7 mouse cellular contexts compared by ENCODE assay signal in the genomic region with DNA sequence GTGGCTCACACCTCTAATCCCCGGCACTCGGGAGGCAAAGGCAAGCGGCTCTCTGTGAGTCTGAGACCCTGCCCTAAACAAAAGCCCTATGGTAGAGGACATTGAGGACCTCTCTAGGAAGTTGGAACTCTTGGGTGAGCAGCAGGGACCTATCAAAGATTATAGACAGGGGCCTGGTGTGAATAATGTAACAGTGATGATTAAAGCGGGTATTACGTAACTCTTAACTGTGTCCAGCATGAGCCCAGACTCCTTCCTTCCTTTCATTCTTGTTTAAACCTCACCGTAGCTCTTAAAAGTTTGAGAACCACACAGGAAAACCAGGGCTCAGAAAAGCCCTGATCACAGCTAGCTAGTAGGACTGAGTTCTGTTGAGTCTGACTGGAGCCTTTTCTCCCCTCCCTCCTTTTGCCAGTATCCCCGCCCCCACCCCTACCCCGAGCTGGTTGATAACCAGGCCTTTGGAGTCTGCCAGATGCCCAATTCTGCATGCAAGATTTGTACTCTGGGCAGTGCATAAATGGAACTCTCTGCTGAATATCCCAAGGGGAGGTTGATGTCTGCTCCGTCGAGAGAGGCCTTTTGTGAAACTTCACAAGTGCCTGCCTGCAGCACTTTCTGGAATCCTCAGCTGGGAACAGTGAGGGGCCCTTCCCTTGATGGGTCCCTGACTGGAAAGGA. TPM values are rescaled to one million over a fixed set of nuclear protein-coding genes. Genes with fewer than 3 reads are reported as not detected.
DNase-seq lines count a peak whose midpoint lies in the region; ATAC-seq lines count a peak whose summit lies in the region.

No protein-coding gene starts in this region.

- H3K36me3 ChIP-seq in embryonic facial prominence, embryonic 12.5 days = no peaks in the 10 kb centered on the region
- no peaks in the 10 kb centered on the region for H3K36me3 ChIP-seq in macrophage (ENCODE audit: inconsistent target)

- H3K9me3 ChIP-seq in embryonic facial prominence, embryonic 12.5 days = no peaks in the 10 kb centered on the region

- no peak overlapping the region for H3K9ac ChIP-seq in embryonic facial prominence, embryonic 12.5 days

- DNase-seq in adipocyte (ENCODE audit: low spot score) = peak; percentile 39
- no peak for DNase-seq in thymus, postnatal 0 days (ENCODE audit: low spot score)
- DNase-seq in cerebellum, postnatal 36 days = no peak

- 59% methylated on average over 10 of the region's 10 CpGs for WGBS in embryonic facial prominence, embryonic 12.5 days
- WGBS in macrophage (ENCODE audit: missing documents) = 3% methylated on average over 8 of the region's 10 CpGs

- no peak overlapping the region for H3K4me3 ChIP-seq in embryonic facial prominence, embryonic 12.5 days
- no peak overlapping the region; the same call in 1 of the 2 replicates for H3K4me3 ChIP-seq in macrophage (ENCODE audit: inconsistent target)

- peak overlapping the region; percentile 47; the same call in 1 of the 2 replicates for H3K27ac ChIP-seq in embryonic facial prominence, embryonic 12.5 days
- H3K27ac ChIP-seq in macrophage = peak overlapping the region; percentile 77

- no peak for ATAC-seq in embryonic facial prominence, embryonic 12.5 days (ENCODE audit: insufficient number of reproducible peaks, insufficient read depth, low FRiP score, low TSS enrichment)
- ATAC-seq in hematopoietic stem cell, adult 5-6 weeks (replicated peaks in 1 of 2; ENCODE audit: insufficient read depth in 1 of 2, low FRiP score in 2 of 2, low TSS enrichment in 1 of 2, low read depth in 1 of 2, poor library complexity in 2 of 2, severe bottlenecking in 2 of 2) = peak; percentile 7 to 14; a peak in 2 of 4 replicates
- no peak for ATAC-seq in cerebellum, adult (ENCODE audit: insufficient number of reproducible peaks, low FRiP score, low TSS enrichment)

- H3K4me2 ChIP-seq in embryonic facial prominence, embryonic 12.5 days (replicated peaks) = 0 out of 2 replicates have a peak overlapping the region, but pooled peaks have one; percentile 3

- peaks cover 27% of the 10 kb centered on the region for H3K4me1 ChIP-seq in embryonic facial prominence, embryonic 12.5 days

- no peaks in the 10 kb centered on the region for H3K27me3 ChIP-seq in embryonic facial prominence, embryonic 12.5 days

- H3K79me2 ChIP-seq in macrophage (ENCODE audit: inconsistent target) = peaks cover 90% of the 10 kb centered on the region

RNA-seq across cellular contexts. Expression of a gene that starts 4.6 kb away (rescaled TPM):
- polyA plus RNA-seq in embryonic facial prominence, embryonic 12.5 days (2016; fragmentation: Nextera tagmentation; extraction: Ambion mirVana) = 12.3 and 14.8 TPM in 2 replicates
- 16.8 and 18.2 TPM in 2 replicates for total RNA-seq in hematopoietic stem cell, adult 5-6 weeks (2017)
- 10 to 100 TPM in 21 of 26 experiments, 1 to 10 TPM in 5; 2.8 to 40.6 (median 18.2) TPM for total RNA-seq in macrophage (2018; cell fraction: chromatin; rRNA removed)
- 10 to 100 TPM; 18.7 to 41.9 (median 32.1) TPM for total RNA-seq in macrophage (2018; cell fraction: cytosol; rRNA removed)
- total RNA-seq in macrophage (2018; cell fraction: nucleus; rRNA removed) = 10 to 100 TPM in 24 of 26 experiments, 1 to 10 TPM in 2; 7.3 to 39.8 (median 20.7) TPM
- polyA plus RNA-seq in macrophage (2018) = 17.7 to 42.0 TPM (median 35.0 TPM) in 3 replicates
- polyA plus RNA-seq in thymus, postnatal 0 days (2015; fragmentation: Nextera tagmentation; extraction: Ambion mirVana) = 16.1 and 17.3 TPM in 2 replicates

RNA-seq across cellular contexts. Expression of a gene that starts 27.3 kb away (rescaled TPM):
- polyA plus RNA-seq in embryonic facial prominence, embryonic 12.5 days (2016; fragmentation: Nextera tagmentation; extraction: Ambion mirVana) = not detected in 2 replicates
- 0.25 TPM in 1 of 2 replicates, not detected in the other for total RNA-seq in hematopoietic stem cell, adult 5-6 weeks (2017)
- total RNA-seq in macrophage (2018; cell fraction: chromatin; rRNA removed) = not detected
- total RNA-seq in macrophage (2018; cell fraction: cytosol; rRNA removed) = not detected
- total RNA-seq in macrophage (2018; cell fraction: nucleus; rRNA removed) = not detected
- polyA plus RNA-seq in macrophage (2018) = not detected in 3 replicates
- 0.58 and 0.60 TPM in 2 replicates for polyA plus RNA-seq in thymus, postnatal 0 days (2015; fragmentation: Nextera tagmentation; extraction: Ambion mirVana)

RNA-seq across cellular contexts. Expression of a gene that starts 29.9 kb away (rescaled TPM):
- polyA plus RNA-seq in embryonic facial prominence, embryonic 12.5 days (2016; fragmentation: Nextera tagmentation; extraction: Ambion mirVana) = 77.9 and 84.4 TPM in 2 replicates
- total RNA-seq in hematopoietic stem cell, adult 5-6 weeks (2017) = 59.0 and 70.8 TPM in 2 replicates
- total RNA-seq in macrophage (2018; cell fraction: chromatin; rRNA removed) = 10 to 100 TPM in 23 of 26 experiments, 1 to 10 TPM in 3; 7.2 to 82.4 (median 41.6) TPM
- 10 to 100 TPM in 25 of 26 experiments, 1 to 10 TPM in 1; 9.1 to 34.3 (median 22.3) TPM for total RNA-seq in macrophage (2018; cell fraction: cytosol; rRNA removed)
- total RNA-seq in macrophage (2018; cell fraction: nucleus; rRNA removed) = 10 to 100 TPM in 25 of 26 experiments, 1 to 10 TPM in 1; 9.9 to 63.2 (median 24.7) TPM
- 23.6 to 28.0 TPM (median 23.7 TPM) in 3 replicates for polyA plus RNA-seq in macrophage (2018)
- polyA plus RNA-seq in thymus, postnatal 0 days (2015; fragmentation: Nextera tagmentation; extraction: Ambion mirVana) = 29.6 and 31.8 TPM in 2 replicates

RNA-seq across cellular contexts. Expression of a gene that starts 48.7 kb away (rescaled TPM):
- polyA plus RNA-seq in embryonic facial prominence, embryonic 12.5 days (2016; fragmentation: Nextera tagmentation; extraction: Ambion mirVana) = 14.8 and 16.6 TPM in 2 replicates
- total RNA-seq in hematopoietic stem cell, adult 5-6 weeks (2017) = 0.56 and 2.7 TPM in 2 replicates
- total RNA-seq in macrophage (2018; cell fraction: chromatin; rRNA removed) = 10 to 100 TPM in 22 of 26 experiments, 1 to 10 TPM in 4; 7.3 to 56.2 (median 16.3) TPM
- total RNA-seq in macrophage (2018; cell fraction: cytosol; rRNA removed) = 1 to 10 TPM; 2.4 to 6.0 (median 3.9) TPM
- total RNA-seq in macrophage (2018; cell fraction: nucleus; rRNA removed) = 10 to 100 TPM in 16 of 26 experiments, 1 to 10 TPM in 10; 5.4 to 27.9 (median 11.3) TPM
- polyA plus RNA-seq in macrophage (2018) = 4.5 to 7.4 TPM (median 5.4 TPM) in 3 replicates
- 33.2 and 35.9 TPM in 2 replicates for polyA plus RNA-seq in thymus, postnatal 0 days (2015; fragmentation: Nextera tagmentation; extraction: Ambion mirVana)

Comparison
In these comparisons a context has a peak if more than half of its experiments do, and no peak if none do; other contexts are left out.
1. ATAC-seq: peak in hematopoietic stem cell, adult 5-6 weeks (2 of 2); none in embryonic facial prominence, embryonic 12.5 days (single experiment) and cerebellum, adult (single experiment).